Mouse (Mus musculus): ENCODE measurements around the gene Dhrs7c.

Gene Dhrs7c

DNA sequence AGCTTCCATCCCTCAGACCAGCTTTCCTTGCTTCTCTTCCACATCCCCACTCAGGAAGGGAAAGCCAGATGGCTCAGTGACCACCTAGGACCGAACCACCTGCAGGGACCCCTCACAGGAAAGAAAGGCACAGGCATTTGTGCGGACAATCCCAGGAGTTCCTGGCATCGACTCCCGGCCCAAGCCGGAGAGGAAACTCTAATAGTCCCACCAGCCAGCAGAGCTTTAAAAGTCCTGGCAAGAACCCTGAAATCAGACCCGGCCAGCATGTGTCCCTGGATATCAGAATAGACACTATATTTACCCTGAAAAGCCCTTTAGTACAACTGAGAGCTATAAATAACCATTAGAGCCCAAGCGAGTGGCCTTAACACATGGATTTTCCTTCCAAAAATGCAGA lies at the start of gene Dhrs7c:
Gene Dhrs7c, plus strand, starts transcription at position 257 of the 400 bp plus-strand sequence.
- no peak for DNase-seq (ENCODE audit: low spot score)

DNA sequence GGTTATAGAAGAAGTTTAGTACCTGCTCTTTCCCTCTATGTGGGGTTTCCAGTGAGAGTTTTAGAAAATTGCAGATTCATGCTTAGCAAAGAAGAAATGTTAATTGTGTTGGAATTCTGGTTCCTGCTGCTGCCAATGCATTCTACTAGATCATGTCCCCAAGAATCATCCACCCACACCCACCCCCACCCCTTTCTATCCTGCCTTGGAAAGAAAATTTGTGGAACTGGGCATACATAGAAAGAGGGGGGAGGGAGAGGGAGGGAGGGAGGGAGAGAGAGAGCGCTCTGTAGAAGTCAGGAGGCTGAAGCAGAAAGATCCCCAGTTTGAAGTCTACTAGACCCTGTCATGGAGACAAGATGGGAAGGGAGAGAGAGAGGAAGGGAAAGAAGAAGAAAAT lies 41.7 kb upstream of the Dhrs7c start:
- DNase-seq (ENCODE audit: low spot score), result no peak

DNA sequence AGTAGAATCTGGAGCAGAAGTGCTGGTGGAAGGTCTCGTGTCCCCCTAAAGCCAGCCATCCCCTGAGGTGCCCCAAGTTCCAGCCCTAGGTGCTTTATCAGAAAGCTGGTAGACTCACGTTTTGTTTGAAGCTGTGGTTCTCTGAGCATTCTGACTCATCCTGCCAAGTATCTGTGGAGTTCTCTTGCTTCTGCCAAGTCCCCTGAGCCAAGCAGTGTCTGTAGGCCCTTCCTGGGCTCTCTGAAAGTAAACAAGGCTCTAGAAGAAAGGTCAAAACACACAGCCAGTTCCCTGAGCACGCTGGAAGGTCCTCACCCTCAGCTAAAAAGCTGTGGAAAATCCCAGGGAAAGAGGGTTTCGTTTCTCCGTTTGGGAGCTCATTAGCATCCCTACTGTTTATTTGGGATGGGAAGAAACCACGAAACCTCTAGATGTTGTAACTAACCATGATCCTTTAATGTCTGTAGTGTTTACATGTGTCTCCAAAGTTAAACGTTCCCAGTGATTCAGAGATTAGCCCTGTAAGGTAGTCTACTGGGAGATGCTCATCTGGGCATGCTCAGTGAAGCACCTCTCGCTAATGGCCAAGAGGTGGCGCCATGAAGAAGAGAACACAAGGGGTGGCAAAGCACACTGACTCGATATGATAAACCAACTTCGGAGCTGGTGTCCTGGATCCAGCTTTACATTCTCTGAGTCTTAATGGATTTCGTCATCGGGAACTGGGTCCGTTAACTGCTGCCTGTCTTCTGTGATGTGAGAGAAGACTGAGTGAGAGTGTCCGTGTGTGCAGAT lies 40.4 kb upstream of the Dhrs7c start:
- DNase-seq (ENCODE audit: low spot score), result no peak

DNA sequence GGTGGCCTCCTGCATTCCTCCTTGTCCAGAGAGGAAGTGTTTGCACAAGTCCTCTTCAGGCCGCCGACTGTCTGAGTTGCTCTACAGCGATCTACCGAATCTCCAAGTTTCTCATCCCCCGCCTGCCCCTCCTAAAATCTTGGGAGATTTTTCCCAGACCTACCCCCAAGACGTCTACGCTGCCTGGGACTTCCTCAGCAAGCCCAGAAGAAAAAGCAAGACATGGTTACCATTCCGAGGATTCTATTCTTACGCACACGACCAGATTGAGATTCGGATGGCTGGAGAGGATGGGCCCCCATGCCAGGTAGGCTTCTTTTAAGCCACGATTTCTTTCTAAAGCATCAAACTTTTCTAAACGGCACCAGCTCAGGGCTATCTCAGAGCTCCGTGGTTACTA lies 26.9 kb upstream of the Dhrs7c start, which contains the start of gene Glp2r:
Gene Glp2r, minus strand, starts transcription at position 101 of the 400 bp plus-strand sequence.
- no peak for DNase-seq (ENCODE audit: low spot score)

DNA sequence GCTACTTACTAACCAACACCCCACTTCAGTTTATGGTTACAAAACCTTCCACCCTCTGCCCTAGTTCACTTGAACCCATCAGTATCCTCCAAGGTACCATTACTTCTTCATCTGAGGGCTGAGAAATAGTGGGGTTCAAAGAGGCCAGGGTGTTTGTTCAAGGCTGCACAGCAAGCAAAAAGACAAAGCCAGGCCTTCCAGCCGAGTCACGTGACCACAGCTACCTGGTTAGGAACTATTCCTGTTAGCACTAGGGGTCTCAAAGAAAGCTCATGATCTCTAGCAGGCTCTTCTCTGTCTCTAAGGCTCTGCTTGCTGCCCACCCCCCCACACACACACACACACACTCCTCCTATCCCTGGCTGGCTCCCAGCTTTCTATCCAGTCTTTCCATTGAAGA lies 26.3 kb upstream of the Dhrs7c start:
- DNase-seq (ENCODE audit: low spot score), result no peak

DNA sequence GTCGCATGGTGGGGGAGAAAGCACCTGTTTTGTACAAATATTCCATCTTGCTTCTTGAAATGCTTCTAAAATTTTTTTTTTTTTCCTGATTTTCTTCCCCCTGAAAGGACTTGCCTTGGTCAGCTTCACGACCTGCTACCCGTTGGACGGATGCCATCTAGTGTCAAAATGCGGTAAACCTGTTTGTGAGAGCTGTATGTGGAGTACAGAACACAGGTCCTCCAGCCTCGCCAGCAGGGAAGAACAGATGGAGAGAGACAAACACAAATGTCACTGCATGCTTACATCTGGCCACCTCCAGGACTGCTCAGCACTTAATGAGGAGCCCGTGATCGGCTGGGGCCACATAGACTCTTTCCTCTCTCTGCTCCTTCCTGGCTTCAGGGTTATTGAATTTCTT lies 25.4 kb upstream of the Dhrs7c start:
- DNase-seq (ENCODE audit: low spot score), result no peak

DNA sequence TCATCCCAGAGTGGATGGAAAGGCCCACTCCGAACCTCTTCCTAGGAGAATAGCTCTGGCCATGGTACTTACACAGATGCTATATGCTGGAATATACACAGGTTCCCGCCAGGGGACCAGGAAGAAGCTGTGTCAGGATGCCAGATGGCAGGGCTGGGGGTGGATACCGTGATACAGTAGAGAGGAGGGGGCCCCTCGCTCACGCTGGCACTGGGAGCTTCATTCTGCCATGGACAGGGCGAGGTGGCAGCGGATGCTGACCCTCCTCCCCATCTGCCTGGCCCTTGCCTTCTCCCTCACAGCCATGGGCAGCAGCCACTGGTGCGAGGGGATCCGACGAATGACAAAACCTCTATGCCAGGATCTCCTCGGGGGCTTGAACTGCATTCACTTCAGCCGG lies 23.6 kb upstream of the Dhrs7c start, which contains the start of gene Gsg1l2:
Gene Gsg1l2, plus strand, starts transcription at position 230 of the 400 bp plus-strand sequence.
- DNase-seq (ENCODE audit: low spot score), result no peak

DNA sequence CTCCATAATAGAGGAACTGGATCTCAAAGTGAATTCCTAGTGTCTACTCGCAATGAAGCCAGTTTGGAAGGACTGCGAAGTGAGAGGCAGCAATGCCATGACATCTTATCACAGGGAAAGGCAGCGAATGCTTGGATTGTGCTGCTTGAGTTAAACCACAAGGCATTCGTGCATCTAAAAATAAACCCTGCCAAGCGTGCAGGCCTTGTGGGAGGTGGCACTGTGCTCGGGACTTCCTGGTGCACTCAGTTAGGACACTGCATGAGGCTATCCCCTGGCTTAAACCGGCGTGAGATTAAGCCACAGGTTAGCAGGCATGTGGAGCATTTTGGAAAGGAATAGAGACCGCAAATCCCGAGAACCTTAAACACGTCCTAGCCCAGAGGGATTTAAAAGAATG lies 7.8 kb upstream of the Dhrs7c start:
- no peak for DNase-seq (ENCODE audit: low spot score)

DNA sequence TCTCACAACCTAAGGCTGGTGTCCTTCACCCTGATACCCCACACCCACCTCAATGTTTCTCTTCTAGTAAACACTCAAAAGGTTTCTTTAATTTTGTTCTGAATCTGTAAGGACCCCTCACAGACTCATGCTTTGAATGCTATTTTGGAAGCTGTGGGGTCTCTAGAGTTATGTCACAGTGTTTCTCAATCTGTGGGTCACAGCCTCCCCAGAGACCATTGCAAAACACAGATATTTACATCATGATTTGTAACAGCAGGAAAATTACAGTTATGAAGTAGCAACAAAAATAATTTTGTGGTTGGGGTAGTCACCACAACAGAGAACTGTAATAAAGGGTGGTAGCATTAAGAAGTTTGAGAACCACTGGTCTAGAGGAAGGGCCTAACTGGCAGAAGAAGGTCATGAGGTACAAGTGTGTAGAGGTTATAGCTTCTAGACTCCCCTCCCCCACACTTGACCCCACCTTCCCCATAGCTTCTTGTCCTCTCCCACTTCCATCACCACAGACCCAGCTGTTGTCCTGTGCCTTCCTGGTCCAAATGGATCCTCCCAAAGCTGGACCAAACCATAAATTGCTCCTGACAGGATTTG lies 2.2 kb downstream of the Dhrs7c start:
- DNase-seq (ENCODE audit: low spot score), result no peak

DNA sequence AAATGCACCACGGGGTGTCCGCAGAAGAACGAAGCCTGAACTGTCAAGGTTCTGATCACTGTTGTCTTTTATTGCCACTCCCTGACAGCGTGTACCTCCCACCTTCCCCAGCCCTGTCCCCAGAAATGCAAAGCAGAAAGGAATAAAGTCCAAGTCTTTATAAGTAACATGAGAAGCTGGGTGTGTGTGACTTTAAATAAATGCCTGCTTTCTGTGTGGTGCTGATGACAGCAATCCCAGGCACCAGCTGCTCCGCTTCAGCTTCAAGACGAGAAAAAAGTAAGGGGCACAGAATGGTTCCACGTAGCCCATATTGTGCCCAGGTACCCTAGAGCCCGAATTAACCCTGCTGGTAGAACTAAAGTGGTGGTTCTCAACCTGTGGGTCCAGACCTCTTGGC lies 3.2 kb downstream of the Dhrs7c start:
- no peak for DNase-seq (ENCODE audit: low spot score)

DNA sequence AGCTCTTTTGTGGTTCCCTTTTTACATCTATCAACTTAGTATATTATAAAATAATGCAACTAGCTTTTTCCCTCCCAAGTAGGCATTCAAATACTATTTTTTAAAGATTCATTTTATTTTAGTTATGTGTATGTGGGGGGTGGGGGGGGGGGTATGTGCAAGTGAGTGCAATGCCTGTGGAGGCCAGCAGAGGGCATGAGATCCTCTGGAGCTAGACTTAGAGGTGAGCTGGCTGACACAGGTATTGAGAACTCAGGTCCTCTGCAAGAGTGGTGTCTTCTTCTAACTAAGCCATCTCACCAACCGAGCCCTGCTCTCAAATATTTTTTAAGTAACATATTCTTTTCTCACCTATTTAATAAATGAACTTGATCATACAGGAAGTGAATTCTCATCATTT lies 7.6 kb downstream of the Dhrs7c start:
- no peak for DNase-seq (ENCODE audit: low spot score)

DNA sequence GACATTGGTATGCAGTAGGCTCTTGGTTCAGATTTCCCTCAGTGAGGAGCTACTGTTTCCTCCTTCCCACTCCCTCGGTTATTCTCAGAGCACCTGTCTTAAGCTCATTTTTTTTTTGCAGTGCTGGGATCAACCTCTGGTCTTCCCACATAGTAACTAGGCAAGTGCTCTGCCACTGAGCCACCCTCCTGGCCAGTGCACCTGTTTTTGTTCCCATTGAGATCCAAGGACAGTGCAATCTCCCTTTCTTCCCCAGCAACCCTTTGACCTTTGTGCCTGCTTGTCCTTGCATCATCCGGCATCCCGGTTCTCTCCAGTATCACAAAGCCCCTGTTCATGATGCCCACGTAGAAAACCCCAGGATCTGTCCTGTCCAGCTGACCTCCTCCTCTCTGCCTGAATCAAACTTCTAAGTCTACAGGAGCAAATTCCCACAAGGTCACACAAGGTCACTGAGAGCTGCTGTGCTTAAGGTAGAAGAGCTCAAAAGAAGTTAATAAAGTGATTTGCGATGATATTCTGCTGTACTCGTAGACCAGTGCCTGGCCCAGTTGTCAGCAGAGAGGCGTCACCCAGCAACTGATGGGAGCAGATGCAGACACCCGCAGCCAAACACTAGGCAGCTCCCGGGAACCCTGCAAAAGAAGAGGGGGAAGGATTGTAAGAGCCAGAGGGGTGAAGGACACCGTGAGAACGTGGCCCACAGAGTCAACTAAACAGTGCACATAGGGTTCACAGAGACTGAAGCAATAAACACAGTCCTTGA lies 9.0 kb downstream of the Dhrs7c start:
- no peak for DNase-seq (ENCODE audit: low spot score)

DNA sequence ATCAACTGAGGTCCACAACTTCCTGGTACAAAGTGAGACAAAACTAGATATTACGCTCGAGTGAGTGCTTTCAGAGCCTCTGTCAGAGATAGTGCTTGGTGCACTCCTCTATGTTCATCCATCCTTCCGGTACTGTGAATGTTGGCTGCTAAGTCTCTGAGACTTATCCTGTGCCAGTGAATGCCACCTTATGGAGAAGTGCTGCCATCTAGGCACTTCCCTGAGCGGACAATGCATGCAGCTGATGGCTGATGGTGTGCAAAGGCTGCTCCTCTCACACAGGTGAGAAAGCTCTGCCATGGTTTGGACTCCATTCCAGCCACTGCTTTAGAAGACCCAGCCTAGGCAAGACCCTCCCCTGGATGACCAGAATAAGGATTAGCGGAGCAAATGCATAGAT lies 10.1 kb downstream of the Dhrs7c start:
- no peak for DNase-seq (ENCODE audit: low spot score)

DNA sequence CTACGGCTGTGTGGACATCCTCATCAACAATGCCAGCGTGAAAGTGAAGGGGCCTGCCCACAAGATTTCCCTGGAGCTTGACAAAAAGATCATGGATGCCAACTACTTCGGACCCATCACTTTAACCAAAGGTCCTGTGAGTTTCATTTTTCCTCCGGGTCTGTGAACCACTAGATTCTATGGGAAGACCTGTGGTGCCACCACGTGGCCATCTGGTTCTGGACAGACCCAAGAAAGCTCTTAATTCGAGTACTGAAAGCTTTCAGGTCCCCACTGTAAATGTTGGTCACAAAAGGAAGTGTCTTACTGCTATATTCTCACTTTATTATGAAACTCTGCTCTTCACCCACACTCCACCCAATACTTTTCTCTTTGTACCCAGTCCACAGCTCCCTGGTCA lies 13.5 kb downstream of the Dhrs7c start:
- no peak for DNase-seq (ENCODE audit: low spot score)

DNA sequence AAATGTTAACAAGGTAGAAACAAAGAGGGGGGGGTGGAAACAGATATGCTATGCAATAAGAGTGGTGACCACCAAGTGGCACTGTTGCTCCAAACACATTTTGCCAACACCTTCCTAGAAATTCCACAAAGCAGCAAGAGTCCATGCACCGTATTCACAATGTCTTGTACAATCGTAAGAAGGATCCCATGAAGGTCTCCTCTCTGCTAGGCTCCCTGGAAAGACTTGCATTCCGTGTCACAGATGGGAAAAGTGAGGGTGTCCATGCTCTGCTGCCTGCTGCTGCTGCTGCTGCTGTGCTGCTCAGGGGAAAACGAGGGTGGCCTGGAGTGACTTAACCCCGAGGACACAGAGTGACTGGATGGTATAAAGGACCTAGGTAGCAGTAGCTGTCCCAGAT lies 21.6 kb downstream of the Dhrs7c start:
- DNase-seq (ENCODE audit: low spot score), result no peak

DNA sequence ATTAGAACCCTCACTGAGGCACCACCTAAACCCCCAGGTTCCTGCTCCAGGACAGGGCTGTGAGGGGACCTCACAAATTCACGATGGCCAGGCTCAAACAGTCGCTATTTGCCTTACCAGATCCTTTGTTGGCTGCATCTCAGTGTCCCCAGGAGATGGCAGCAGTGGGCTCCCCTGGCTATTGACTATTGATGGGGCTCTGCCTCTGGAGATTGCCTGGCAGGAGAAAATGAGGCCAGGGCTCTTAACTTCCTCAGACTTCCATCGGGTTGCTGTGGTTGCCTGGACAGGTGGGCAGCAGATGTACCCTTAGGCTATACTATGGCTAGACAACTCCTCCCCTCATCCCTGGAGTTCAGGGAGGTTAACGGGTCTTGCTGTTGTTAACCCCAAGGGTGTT lies 22.2 kb downstream of the Dhrs7c start:
- no peak for DNase-seq (ENCODE audit: low spot score)

DNA sequence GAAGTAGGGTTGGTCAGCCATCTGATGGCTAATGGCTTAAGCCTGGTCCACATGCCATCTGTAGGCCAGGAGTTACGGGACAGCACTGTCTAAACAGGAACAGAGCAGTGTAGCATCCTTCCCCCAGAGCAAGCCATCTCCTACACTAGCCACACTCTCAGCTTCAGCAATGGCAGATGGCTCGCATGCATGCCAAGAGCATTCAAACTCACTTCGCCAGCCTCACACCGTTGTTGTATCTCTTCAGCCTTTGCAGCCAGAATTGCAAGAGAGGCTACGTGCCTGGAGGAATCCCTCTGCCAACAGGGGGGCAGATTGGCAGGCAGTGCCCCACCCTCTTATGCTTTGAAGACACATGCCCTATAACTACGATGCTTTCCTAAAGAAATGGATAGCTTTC lies 23.6 kb downstream of the Dhrs7c start:
- DNase-seq (ENCODE audit: low spot score), result no peak

DNA sequence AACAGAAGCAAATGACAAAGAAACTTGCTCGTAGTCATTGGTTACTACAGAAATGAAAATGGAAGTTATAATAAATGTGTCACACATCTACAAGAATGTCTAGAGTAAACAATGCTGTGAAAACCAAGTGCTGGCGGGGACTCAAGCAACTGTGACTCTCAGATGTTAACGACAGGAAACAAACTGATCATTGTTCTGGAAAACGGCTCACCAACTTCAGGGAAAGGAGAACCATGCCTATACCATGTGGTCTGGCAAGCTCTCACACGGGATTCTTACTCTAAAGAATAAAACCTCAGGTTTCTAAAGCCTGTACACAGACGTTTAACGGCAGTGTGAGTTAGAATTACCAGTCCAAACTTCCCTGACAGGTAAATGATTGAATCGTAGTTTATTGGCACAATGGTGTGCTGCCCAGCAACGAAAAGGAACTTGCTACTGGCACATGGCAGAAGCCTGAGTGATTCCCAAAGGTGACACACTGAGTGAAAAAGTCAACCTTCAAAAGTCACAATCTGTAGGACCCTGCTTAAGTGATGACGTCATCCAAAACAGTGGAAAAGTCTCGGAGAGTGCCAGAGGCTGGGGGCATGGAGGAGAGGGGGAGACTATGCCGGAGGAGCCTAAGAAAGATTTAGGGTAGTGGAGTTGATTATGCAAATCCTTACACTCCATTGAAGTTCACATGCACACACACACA lies 30.5 kb downstream of the Dhrs7c start:
- no peak for DNase-seq (ENCODE audit: low spot score)

DNA sequence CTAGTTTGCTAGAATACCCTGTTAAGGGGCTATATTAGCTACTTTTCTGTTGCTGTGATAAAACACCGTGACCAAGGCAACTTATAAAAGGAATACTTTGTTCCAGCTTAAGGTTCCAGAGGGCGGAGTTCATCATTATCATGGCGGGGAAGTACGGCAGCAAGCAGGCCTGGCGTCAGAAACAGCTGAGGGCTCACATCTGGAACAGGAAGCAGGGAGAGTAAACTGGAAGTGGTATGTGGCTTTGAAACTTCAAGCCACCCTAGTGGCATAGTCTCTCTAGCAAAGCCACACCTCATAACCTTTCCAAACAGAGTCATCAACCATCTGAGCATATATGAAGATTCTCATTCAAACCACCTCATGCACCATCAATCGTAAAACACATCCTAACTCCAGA lies 31.5 kb downstream of the Dhrs7c start:
- no peak for DNase-seq (ENCODE audit: low spot score)

DNA sequence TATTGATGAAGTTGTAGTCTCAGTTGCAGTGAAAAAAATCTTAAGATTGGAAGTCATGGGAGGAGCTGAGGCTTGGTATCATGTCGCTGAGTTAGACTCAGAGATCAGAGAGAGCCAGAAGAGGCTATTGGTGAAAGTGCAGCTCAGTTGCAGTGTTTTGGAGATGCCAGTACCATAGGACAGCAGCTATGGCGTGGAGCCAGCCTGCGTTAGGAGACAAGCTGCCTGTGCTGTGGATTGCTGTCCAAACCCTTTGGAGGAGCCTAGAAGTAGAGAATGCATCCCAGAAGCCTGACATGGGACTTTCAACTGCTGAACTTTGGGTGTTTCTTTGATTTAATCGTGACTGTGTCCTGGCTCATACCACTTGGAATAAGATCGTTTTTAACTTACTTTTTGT lies 33.8 kb downstream of the Dhrs7c start:
- DNase-seq (ENCODE audit: low spot score), result no peak

DNA sequence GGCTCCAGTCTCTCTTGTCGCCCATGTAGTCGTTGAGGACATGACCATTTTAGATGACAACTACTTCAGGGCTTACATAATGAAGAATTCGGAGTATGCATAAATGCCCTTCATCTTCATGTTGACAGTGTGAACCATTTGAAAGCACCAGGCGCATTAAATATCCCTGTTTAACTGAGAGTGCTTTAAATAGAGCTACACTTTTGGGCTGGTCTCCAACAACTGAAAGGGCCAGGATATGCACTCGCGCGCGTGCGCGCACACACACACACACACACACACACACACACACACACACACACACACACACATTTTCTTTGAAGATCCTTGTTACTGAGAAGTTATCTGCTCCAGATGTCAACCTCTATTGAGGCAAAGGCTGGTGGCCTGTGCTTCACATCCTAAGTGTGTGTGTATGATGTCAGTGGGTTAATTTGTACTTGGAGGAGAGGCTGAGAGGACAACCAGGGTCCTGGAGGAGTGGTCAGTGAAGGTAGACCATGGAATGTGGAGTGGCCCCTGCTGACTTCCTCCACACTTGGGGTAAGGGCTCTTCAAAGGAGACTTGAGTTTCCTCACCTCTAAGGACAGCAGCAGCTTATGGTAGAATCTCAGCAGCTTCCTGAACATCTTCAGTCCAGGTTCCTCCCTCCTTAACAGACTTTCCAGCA lies 37.6 kb downstream of the Dhrs7c start:
- no peak for DNase-seq (ENCODE audit: low spot score)

DNA sequence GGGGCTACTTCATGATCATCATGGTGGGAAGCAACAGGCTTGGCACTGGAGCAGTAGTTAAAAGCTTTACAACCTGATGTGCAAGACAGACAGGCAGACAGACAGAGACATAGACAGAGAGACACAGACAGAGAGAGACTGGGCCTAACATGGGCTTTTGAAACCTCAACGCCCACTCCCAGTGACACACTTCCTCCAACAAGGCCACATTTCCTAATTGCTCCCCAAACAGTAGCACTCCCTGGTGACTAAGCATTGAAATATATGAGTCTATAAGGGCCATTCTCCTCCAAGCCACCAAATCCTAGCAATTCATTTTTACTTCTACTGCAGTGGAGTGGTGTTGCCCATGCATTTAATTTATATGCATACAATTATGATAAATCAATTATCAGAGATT lies 41.8 kb downstream of the Dhrs7c start:
- no peak for DNase-seq (ENCODE audit: low spot score)
